Mouse (Mus musculus) heart, adult 2 months (tissue): ENCODE measurements at regions not wholly inside any gene's neighbourhood (a gene's known extent, or its start where the extent isn't known, plus 50 kb on each side); places are given as distances from the start of the nearest gene placed in this dataset.

Experiments used
- DNase-seq, 2 experiments: peaks; one replicate each; pipeline ENCODE4 v3.0.0; 2021
- H3K27ac ChIP-seq: fragments of 200-600 bp; 2 replicates; pipeline ENCODE4 v1.8.1; 2022
- H3K27me3 ChIP-seq: fragments of 200-500 bp; 2 replicates; pipeline ENCODE4 v1.6.1; 2012; ENCODE audit warnings: mild to moderate bottlenecking, low read length, inconsistent platforms, mixed read lengths; ENCODE audit not compliant: control insufficient read depth, insufficient read depth
- H3K36me3 ChIP-seq: fragments of 200-500 bp; 2 replicates; pipeline ENCODE4 v1.6.1; 2012; ENCODE audit warnings: low read length, inconsistent platforms; ENCODE audit not compliant: control insufficient read depth, insufficient read depth
- H3K4me1 ChIP-seq: fragments of 200-500 bp; 2 replicates; pipeline ENCODE4 v1.6.1; 2011; ENCODE audit warnings: low read length; ENCODE audit not compliant: control insufficient read depth, insufficient read depth
- H3K4me3 ChIP-seq: fragments of 200-600 bp; 2 replicates; pipeline ENCODE4 v1.8.1; 2022
- H3K79me2 ChIP-seq: fragments of 200-500 bp; replicated peaks from 2 replicates; pipeline ENCODE4 v1.6.1; 2012; ENCODE audit warnings: mild to moderate bottlenecking, inconsistent platforms, low read length, moderate library complexity, mixed read lengths; ENCODE audit not compliant: control insufficient read depth, insufficient read depth
- H3K9ac ChIP-seq: fragments of 200-500 bp; 2 replicates; pipeline ENCODE4 v1.6.1; 2012; ENCODE audit warnings: low read depth, mild to moderate bottlenecking, control low read depth, inconsistent platforms, low read length, mixed read lengths
- CTCF ChIP-seq: fragments of 200-600 bp; IDR thresholded peaks from 2 replicates; pipeline ENCODE4 v1.8.1; 2022; ENCODE audit warnings: antibody characterized with exemption, mild to moderate bottlenecking, moderate library complexity
- EP300 ChIP-seq: fragments of 200-500 bp; IDR thresholded peaks from 2 replicates; pipeline ENCODE4 v1.6.1; 2011; ENCODE audit warnings: low read depth, low read length, control low read depth; ENCODE audit not compliant: insufficient read depth
- POLR2A ChIP-seq: fragments of 200-500 bp; IDR thresholded peaks from 2 replicates; pipeline ENCODE4 v1.6.1; 2011; ENCODE audit warnings: mild to moderate bottlenecking, low read depth, low read length, control low read depth; ENCODE audit not compliant: insufficient read depth
- WGBS: fragments of 180-500 bp; shearing (Covaris S2); methylation state at CpG from one replicate; pipeline ENCODE4 v1.1.7; 2018; 5-methylcytosine and 5-hydroxymethylcytosine counted together
- intact Hi-C: fragments of 180-260 bp; cut with DNase I; formaldehyde crosslinking; loops from one replicate; pipeline ENCODE4 v1.15.1; 2025

- no peak for TF ChIP-seq POLR2A
- no peak for TF ChIP-seq EP300
- TF ChIP-seq CTCF = no peak
- Histone ChIP-seq H3K27ac (no peak overlapping the region), H3K4me1 (no peaks in the 10 kb centered on the region), H3K9ac (no peak overlapping the region), H3K36me3 (no peaks in the 10 kb centered on the region), H3K79me2 (no peaks in the 10 kb centered on the region), H3K4me3 (no peak overlapping the region), H3K27me3 (no peaks in the 10 kb centered on the region)
- 79% methylated on average over 6 of the region's 6 CpGs for WGBS
- no peak for DNase-seq
- intact Hi-C loops = no loop called here
Measured at GRCm38 (mm10) chr12:106956266-106956665, 532.2 kb upstream of the 3110018I06Rik start.

- Histone ChIP-seq H3K27ac (no peak overlapping the region), H3K4me3 (no peak overlapping the region), H3K9ac (no peak overlapping the region), H3K79me2 (no peaks in the 10 kb centered on the region), H3K36me3 (no peaks in the 10 kb centered on the region), H3K4me1 (no peaks in the 10 kb centered on the region), H3K27me3 (no peaks in the 10 kb centered on the region)
- TF ChIP-seq POLR2A (no peak), EP300 (no peak), CTCF (no peak)
- no peak for DNase-seq
- intact Hi-C loops = no loop called here
- 71% methylated on average over 4 of the region's 4 CpGs for WGBS
Measured at GRCm38 (mm10) chr12:106961991-106962390, 526.4 kb upstream of the 3110018I06Rik start.

- H3K79me2 ChIP-seq = no peaks in the 10 kb centered on the region
- no peaks in the 10 kb centered on the region for H3K27me3 ChIP-seq
- H3K36me3 ChIP-seq = no peaks in the 10 kb centered on the region
- WGBS = 57% methylated on average over 5 of the region's 5 CpGs
- H3K4me3 ChIP-seq = no peak overlapping the region
- no peak overlapping the region for H3K9ac ChIP-seq
- DNase-seq = no peak
- intact Hi-C loops = no loop called here
- no peak for TF ChIP-seq EP300
- TF ChIP-seq POLR2A = no peak
- peak; percentile 59 for TF ChIP-seq CTCF
- H3K4me1 ChIP-seq = no peaks in the 10 kb centered on the region
- no peak overlapping the region for H3K27ac ChIP-seq
Measured at GRCm38 (mm10) chr12:106963762-106964161, 524.7 kb upstream of the 3110018I06Rik start.

- no peak overlapping the region for H3K27ac ChIP-seq
- intact Hi-C loops = no loop called here
- H3K79me2 ChIP-seq = no peaks in the 10 kb centered on the region
- H3K4me1 ChIP-seq = no peaks in the 10 kb centered on the region
- no peak overlapping the region for H3K4me3 ChIP-seq
- WGBS = 65% methylated on average over 5 of the region's 5 CpGs
- H3K36me3 ChIP-seq = no peaks in the 10 kb centered on the region
- no peak for TF ChIP-seq CTCF
- no peak overlapping the region for H3K9ac ChIP-seq
- DNase-seq = no peak
- no peaks in the 10 kb centered on the region for H3K27me3 ChIP-seq
Measured at GRCm38 (mm10) chr12:106969873-106970272, 518.6 kb upstream of the 3110018I06Rik start.

GRCm38 (mm10) chr12:106992421-106992820 is 496.0 kb upstream of the 3110018I06Rik start:
- Histone ChIP-seq H3K27me3 (no peaks in the 10 kb centered on the region), H3K4me1 (no peaks in the 10 kb centered on the region), H3K36me3 (no peaks in the 10 kb centered on the region), H3K27ac (no peak overlapping the region), H3K79me2 (no peaks in the 10 kb centered on the region), H3K4me3 (no peak overlapping the region), H3K9ac (no peak overlapping the region)
- intact Hi-C loops = no loop called here
- WGBS = 46% methylated on average over 3 of the region's 3 CpGs
- DNase-seq = no peak
- TF ChIP-seq POLR2A (no peak), EP300 (no peak), CTCF (no peak)

- no peaks in the 10 kb centered on the region for H3K27me3 ChIP-seq
- H3K27ac ChIP-seq = no peak overlapping the region
- H3K4me3 ChIP-seq = no peak overlapping the region
- no peak for TF ChIP-seq EP300
- TF ChIP-seq POLR2A = no peak
- TF ChIP-seq CTCF = no peak
- WGBS = 65% methylated on average over 4 of the region's 4 CpGs
- H3K79me2 ChIP-seq = no peaks in the 10 kb centered on the region
- no peak for DNase-seq
- H3K9ac ChIP-seq = no peak overlapping the region
- no peaks in the 10 kb centered on the region for H3K36me3 ChIP-seq
- intact Hi-C loops = no loop called here
- no peaks in the 10 kb centered on the region for H3K4me1 ChIP-seq
Measured at GRCm38 (mm10) chr12:106993011-106993410, 495.4 kb upstream of the 3110018I06Rik start.
